Mouse (Mus musculus) cortical plate, adult 2 months (tissue): Measurements from ENCODE around the gene Lman1l.

Experiments used
- CTCF ChIP-seq: fragments of 200-500 bp; IDR thresholded peaks from 2 replicates; pipeline ENCODE4 v1.5.1; 2011; ENCODE audit warnings: mild to moderate bottlenecking, control low read depth, low read length; ENCODE audit not compliant: insufficient read depth; ENCODE audit errors: extremely low read depth
- POLR2A ChIP-seq: fragments of 200-500 bp; IDR thresholded peaks from 2 replicates; pipeline ENCODE4 v1.6.1; 2011; ENCODE audit warnings: mild to moderate bottlenecking, low read length, control low read depth; ENCODE audit not compliant: insufficient read depth; ENCODE audit errors: extremely low read depth

DNA sequence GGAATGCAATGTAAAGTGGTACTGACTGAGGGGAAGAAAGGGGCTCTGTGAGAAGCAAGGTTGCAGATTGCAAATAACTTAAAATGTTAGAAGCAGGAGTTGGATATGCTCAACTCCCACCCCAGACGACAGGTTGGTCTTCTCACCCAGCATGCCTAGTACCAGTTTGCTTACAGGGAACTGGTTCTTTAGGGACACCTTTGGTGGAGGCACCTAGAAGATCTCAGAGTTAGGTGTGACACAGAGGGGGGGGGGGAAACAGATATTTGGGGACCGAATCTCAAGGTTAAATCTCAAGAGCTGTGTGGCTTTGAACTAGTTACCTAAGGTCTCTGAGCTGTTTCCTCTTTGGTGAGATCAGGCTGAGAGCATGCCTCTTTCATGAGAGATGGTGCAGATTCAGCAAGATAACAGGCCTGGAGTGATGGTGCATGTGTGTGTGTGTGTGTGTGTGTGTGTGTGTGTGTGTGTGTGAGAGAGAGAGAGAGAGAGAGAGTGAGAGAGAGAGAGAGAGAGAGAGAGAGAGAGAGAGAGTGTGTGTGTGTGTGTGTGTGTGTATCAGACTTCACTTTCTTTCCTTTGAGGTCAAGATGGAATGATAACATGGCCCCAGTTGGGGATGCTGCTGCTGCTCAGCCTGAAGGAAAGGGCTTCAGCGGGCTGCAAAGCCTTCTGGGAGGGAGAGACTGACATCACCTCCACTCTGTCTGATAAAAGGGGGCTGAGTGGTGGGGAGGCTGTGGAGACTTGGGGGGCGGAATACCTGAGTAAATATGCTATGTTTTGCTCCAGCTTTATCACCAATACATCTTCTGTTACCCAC lies 26.9 kb upstream of the Lman1l start:
- TF ChIP-seq POLR2A (no peak), CTCF (no peak)
